Mouse (Mus musculus) heart, embryonic 12.5 days (tissue): ENCODE data around the gene Hspbap1. TPM values are rescaled to one million over a fixed set of nuclear protein-coding genes. Genes with fewer than 3 reads are reported as not detected.

Experiments used
- ATAC-seq: fragments of 200-750 bp; cut with Nextera tagmentation; 2 replicates; pipeline ENCODE4 v1.8.0; 2017; ENCODE audit warnings: moderate TSS enrichment, moderate library complexity; ENCODE audit not compliant: insufficient number of reproducible peaks, low FRiP score
- H3K27ac ChIP-seq: fragments of 300-500 bp; sonication (generic); 2 replicates; pipeline ENCODE4 v1.5.1; 2016; ENCODE audit warnings: mild to moderate bottlenecking, moderate library complexity; ENCODE audit not compliant: poor library complexity, severe bottlenecking
- H3K27me3 ChIP-seq: fragments of 300-500 bp; sonication (generic); replicated peaks from 2 replicates; pipeline ENCODE4 v1.6.1; 2016; ENCODE audit warnings: mild to moderate bottlenecking, moderate library complexity
- H3K36me3 ChIP-seq: fragments of 300-500 bp; sonication (generic); 2 replicates; pipeline ENCODE4 v1.6.1; 2016; ENCODE audit warnings: mild to moderate bottlenecking, moderate library complexity
- H3K4me1 ChIP-seq: fragments of 300-500 bp; sonication (generic); replicated peaks from 2 replicates; pipeline ENCODE4 v1.6.1; 2016; ENCODE audit warnings: mild to moderate bottlenecking
- H3K4me2 ChIP-seq: fragments of 300-500 bp; sonication (generic); 2 replicates; pipeline ENCODE4 v1.6.1; 2016; ENCODE audit warnings: mild to moderate bottlenecking, moderate library complexity
- H3K4me3 ChIP-seq: fragments of 300-500 bp; sonication (generic); 2 replicates; pipeline ENCODE4 v1.5.1; 2016; ENCODE audit warnings: mild to moderate bottlenecking
- H3K9ac ChIP-seq: fragments of 300-500 bp; sonication (generic); 2 replicates; pipeline ENCODE4 v1.6.1; 2016; ENCODE audit warnings: mild to moderate bottlenecking, moderate library complexity
- H3K9me3 ChIP-seq: fragments of 300-500 bp; sonication (generic); replicated peaks from 2 replicates; pipeline ENCODE4 v1.6.1; 2016; ENCODE audit warnings: mild to moderate bottlenecking, moderate library complexity
- WGBS: fragments of 180-500 bp; shearing (Covaris S2); methylation state at CpG from one replicate; pipeline ENCODE4 v1.1.7; 2016; 5-methylcytosine and 5-hydroxymethylcytosine counted together
- polyA plus RNA-seq: library from polyadenylated mRNA; unstranded; fragments of >200 nt; fragmentation: Nextera tagmentation; extraction: Ambion mirVana; gene quantifications from 2 replicates; pipeline ENCODE4 v1.2.1, GENCODE M21; 2016

Gene Hspbap1
- polyA plus RNA-seq, 1 experiment from 2014 or later: 10.9 TPM

DNA sequence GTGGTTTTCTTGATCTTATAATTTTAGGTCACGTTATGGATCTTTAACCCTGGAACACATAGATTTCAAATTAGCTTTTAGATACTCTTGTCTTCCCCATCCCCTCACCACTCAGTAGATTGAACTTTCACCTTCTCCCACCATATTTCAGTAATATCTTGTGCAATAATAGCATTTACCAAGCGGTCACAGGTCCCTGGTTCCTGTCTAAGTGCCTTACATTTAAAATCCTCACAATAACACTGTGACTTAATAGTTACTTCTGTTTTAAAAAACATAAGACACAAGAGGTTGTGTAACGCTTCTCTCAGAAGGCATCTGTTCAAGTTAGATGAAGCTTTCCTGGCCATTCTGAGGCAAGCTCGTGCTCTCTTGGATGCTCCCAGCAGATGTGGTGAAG lies 33.5 kb downstream of the Hspbap1 start:
- Histone ChIP-seq H3K36me3 (peaks cover 32% of the 10 kb centered on the region), H3K9ac (no peak overlapping the region), H3K9me3 (peaks cover 17% of the 10 kb centered on the region), H3K4me3 (no peak overlapping the region), H3K4me1 (peaks cover 17% of the 10 kb centered on the region), H3K4me2 (no peak overlapping the region), H3K27ac (no peak overlapping the region), H3K27me3 (no peaks in the 10 kb centered on the region)
- ATAC-seq: no peak
- WGBS: 92% methylated on average over 4 of the region's 4 CpGs

DNA sequence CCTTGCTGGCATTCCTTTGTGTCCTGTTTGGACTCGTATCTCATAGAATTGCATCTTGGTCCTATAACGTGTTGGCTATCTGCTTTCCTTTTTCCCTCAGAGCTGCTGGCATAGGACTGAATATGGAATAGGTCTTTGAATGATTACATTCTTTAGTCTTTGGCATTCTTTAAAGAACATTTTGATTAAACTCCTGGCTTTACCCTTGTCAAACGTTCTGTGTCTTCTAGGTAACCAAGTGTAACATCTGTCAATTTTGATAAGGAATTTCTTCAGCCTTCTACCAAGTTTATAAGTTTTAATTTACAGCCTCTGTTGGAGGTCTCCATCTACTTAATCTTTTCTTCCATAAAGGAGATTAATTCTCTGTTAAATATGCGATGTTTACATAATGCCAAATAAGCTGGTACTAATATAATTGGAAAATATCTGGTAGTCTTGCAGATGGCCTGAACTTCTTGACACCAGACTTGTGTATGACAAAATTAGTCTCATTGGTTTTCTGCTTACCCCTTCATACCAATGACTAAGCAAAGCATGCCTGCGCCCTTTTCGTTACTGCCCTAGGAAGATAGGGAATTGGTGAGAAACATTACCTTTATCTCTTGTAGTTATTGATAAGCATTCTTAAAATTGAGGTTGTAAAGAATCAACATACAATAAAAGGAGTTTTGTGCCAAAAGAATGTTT lies 36.9 kb downstream of the Hspbap1 start:
- WGBS: 67% methylated on average over 6 of the region's 6 CpGs
- no peak overlapping the region for H3K4me2 ChIP-seq
- H3K36me3 ChIP-seq: peaks cover 10% of the 10 kb centered on the region; the same call in 1 of the 2 replicates
- H3K4me1 ChIP-seq: peaks cover 14% of the 10 kb centered on the region
- H3K9me3 ChIP-seq: no peaks in the 10 kb centered on the region
- no peak overlapping the region for H3K4me3 ChIP-seq
- no peaks in the 10 kb centered on the region for H3K27me3 ChIP-seq
- ATAC-seq: peak; percentile 88
- H3K9ac ChIP-seq: no peak overlapping the region
- no peak overlapping the region for H3K27ac ChIP-seq

DNA sequence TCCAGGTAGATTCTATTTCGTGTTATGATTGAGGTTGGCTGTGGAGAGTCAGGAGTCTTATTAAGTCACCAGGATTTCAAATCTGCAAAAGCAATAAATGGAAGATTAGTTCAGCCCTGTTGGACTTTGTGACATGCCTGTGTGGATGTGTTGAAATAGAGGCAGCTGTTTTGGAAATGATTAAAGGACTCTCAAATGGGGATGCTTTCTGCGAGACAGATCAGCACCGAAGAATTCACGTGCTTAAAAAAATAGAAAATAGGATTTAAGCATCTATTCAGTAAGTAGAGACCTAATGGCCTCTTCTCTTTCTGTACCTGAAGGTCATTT lies 37.5 kb downstream of the Hspbap1 start:
- Histone ChIP-seq H3K4me1 (peaks cover 9% of the 10 kb centered on the region), H3K36me3 (peaks cover 9% of the 10 kb centered on the region; the same call in 1 of the 2 replicates), H3K27ac (no peak overlapping the region), H3K9ac (no peak overlapping the region), H3K4me3 (no peak overlapping the region), H3K27me3 (no peaks in the 10 kb centered on the region), H3K4me2 (no peak overlapping the region), H3K9me3 (no peaks in the 10 kb centered on the region)
- no peak for ATAC-seq
- WGBS: 84% methylated on average over 4 of the region's 4 CpGs

DNA sequence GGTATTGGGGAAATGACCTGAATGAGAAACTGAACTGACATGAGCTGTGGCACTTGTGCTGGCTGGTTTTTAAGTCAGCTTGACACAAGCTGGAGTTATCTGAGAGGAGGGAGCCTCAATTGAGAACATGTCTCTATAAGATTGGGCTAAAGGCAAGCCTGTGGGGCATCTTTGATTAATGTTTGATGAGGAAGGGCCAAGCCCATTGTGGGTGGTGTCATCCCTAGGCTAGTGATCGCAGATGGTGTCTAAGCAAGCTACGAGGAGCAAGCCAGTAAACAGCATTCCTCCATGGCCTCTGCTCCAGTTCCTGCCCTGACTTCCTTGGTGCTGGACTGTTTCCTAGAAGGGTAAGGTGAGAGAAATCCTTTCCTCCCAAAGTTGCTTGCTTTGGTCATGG lies 38.7 kb downstream of the Hspbap1 start:
- Histone ChIP-seq H3K9me3 (no peaks in the 10 kb centered on the region), H3K9ac (no peak overlapping the region), H3K27me3 (no peaks in the 10 kb centered on the region), H3K4me2 (no peak overlapping the region), H3K4me1 (0 out of 2 replicates have a peak, but pooled peaks cover 2% of the 10 kb centered on the region), H3K4me3 (no peak overlapping the region), H3K27ac (no peak overlapping the region), H3K36me3 (peaks cover 9% of the 10 kb centered on the region; the same call in 1 of the 2 replicates)
- WGBS: 92% methylated on average over 2 of the region's 2 CpGs
- ATAC-seq: no peak

DNA sequence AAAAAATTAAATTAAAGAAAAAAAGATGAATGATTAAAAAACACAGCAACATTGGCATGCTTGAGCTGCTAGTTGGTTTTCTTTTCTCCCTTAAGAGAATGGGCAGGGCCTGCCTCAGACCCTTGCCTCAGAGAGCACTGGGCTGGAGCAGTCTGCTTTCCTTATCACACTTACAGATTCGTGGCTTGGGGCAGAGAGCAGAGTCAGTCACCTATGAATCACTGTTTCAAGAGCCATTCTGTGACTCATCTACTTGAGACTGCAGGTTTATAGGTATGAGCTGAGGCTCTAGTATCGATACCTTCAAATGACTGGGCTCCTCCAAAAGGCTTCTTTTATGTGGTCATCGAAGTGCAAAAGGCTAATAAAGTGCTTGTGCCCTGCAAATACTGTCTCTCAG lies 42.9 kb downstream of the Hspbap1 start:
- Histone ChIP-seq H3K4me1 (no peaks in the 10 kb centered on the region), H3K9me3 (no peaks in the 10 kb centered on the region), H3K27ac (no peak overlapping the region), H3K36me3 (peaks cover 18% of the 10 kb centered on the region), H3K4me3 (no peak overlapping the region), H3K9ac (no peak overlapping the region), H3K4me2 (no peak overlapping the region), H3K27me3 (no peaks in the 10 kb centered on the region)
- 63% methylated on average over 3 of the region's 3 CpGs for WGBS
- no peak for ATAC-seq

DNA sequence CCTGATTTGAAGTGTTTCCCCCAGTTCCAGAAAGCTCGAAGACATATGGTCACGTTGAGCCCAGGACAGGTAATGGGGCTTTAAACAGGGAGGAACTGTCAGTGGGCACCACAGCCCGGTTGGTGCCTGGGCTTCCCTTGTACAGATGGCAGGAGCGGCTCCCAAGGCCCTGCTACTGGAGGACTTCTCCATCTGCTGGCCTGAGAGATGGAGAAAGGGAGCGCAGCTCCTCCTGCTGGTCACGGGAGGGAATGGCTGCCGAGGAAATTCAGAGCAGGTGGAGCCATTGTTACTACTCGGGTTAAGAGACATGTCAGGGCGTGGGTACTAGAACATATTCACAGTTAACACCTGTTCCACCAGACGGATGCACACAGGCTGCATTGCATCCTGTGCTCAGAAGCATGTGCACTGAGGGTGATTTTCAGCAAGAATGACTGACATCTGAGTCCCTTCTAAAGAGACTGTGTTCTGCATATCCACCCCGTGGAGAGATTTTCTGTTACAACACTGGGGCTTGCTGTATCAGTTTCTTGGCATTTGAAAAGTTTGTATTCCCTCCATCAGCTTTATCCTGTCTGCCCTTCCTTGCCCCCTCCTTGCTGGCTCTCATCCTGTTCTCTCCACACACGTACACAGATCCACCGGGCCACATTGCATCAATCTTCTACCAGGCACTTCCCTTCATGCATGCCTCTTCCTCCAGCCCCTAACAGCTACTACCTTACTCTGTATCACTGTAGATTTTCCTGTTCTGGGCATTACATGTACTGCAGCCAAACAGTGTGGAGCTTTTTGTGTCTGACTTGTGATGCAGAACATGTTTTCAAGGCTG lies 47.3 kb downstream of the Hspbap1 start:
- Histone ChIP-seq H3K27me3 (no peaks in the 10 kb centered on the region), H3K4me2 (no peak overlapping the region), H3K36me3 (peaks cover 35% of the 10 kb centered on the region), H3K4me1 (no peaks in the 10 kb centered on the region), H3K9me3 (no peaks in the 10 kb centered on the region), H3K9ac (no peak overlapping the region), H3K4me3 (no peak overlapping the region), H3K27ac (no peak overlapping the region)
- peak; percentile 42 for ATAC-seq
- WGBS: 38% methylated on average over 13 of the region's 13 CpGs

DNA sequence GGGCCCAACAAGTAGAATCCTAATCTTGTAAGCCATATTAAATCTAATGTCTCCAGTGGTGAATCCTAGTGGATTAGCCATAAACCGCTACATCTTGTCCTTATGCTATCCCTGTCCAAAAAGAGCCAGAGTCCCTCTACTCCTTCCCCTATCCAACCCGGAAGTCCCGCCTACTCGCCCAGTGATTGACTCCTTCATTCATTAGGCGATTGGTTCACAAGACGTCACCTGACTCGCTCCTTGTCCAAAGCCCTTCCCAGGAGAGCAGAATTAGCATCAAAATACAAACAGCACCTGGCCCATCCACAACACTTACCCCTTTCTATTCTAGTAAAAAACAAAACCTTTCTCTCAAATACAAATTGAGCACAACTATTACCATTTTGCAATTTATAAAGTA lies 59.8 kb downstream of the Hspbap1 start:
- Histone ChIP-seq H3K27ac (no peak overlapping the region), H3K4me3 (no peak overlapping the region), H3K9me3 (0 out of 2 replicates have a peak, but pooled peaks cover 2% of the 10 kb centered on the region), H3K36me3 (peaks cover 26% of the 10 kb centered on the region), H3K27me3 (no peaks in the 10 kb centered on the region), H3K4me2 (no peak overlapping the region), H3K9ac (no peak overlapping the region), H3K4me1 (no peaks in the 10 kb centered on the region)
- no peak for ATAC-seq
- WGBS: 23% methylated on average over 7 of the region's 7 CpGs

DNA sequence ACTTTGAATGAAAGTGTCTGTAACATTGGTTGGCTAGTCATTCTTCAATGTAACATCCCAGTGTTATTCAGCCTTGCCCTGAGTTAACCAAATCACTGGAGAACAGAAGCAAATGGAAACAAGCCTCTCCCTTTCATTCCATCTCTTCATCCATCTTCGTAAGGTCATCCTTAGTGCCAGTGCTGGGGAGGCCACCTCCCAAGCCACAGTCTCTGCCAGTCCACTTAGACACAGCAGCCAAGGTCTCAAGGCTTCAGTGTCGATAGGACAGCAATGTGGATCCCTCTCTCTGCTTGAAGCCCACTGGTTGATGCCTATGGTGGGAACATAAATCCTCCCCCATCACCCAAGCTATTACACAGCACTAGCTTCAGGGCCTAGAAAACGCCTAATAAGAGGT lies 62.8 kb downstream of the Hspbap1 start:
- peaks cover 1% of the 10 kb centered on the region; the same call in 1 of the 2 replicates for H3K36me3 ChIP-seq
- no peak overlapping the region for H3K9ac ChIP-seq
- H3K4me2 ChIP-seq: no peak overlapping the region
- H3K9me3 ChIP-seq: no peaks in the 10 kb centered on the region
- no peak overlapping the region for H3K4me3 ChIP-seq
- no peak for ATAC-seq
- no peaks in the 10 kb centered on the region for H3K27me3 ChIP-seq
- WGBS: 75% methylated on average over 3 of the region's 3 CpGs
- no peaks in the 10 kb centered on the region for H3K4me1 ChIP-seq
- H3K27ac ChIP-seq: no peak overlapping the region

DNA sequence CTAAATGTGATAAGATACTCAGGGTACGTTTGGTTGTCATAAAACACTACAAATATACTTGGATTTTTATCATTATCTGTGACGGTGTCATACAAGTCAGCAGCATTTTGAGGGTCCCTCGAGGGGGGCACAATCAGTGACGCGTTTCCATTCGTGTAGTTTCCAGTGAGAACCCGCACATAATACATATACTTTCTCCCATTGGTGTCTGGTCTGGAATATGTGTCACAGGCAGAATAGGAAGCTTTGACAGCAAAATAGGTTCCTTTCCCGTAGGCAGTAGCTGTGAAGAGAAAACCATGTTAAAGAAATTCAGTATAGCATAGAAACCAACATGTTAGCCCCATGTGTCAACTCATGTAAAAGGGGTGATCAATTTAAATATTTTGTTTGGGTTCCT lies 64.5 kb downstream of the Hspbap1 start:
- Histone ChIP-seq H3K4me2 (no peak overlapping the region), H3K9me3 (no peaks in the 10 kb centered on the region), H3K36me3 (no peaks in the 10 kb centered on the region), H3K9ac (no peak overlapping the region), H3K27ac (no peak overlapping the region), H3K4me3 (no peak overlapping the region), H3K27me3 (no peaks in the 10 kb centered on the region), H3K4me1 (no peaks in the 10 kb centered on the region)
- 82% methylated on average over 8 of the region's 8 CpGs for WGBS
- ATAC-seq: no peak

DNA sequence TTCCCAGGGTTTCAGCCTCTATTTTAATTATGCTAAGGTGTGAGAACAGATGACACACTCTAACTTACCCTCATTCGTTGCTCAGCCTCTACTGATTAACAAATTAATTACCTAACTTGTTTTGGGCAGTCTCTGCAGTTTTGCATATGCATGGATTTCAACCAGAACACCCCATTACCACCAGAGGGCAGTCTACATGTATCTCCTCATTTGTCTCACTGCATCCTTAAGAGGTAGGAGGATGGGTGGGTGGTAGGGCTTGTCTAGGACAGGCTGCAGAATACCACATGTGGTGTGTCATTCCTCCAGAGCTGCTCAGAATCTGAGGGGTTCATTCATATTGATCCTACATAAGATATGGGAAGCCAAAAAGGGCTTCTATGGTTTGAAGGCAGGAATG lies 69.5 kb downstream of the Hspbap1 start:
- no peak for ATAC-seq
- Histone ChIP-seq H3K4me2 (no peak overlapping the region), H3K36me3 (no peaks in the 10 kb centered on the region), H3K27me3 (no peaks in the 10 kb centered on the region), H3K9me3 (no peaks in the 10 kb centered on the region), H3K9ac (no peak overlapping the region), H3K4me1 (no peaks in the 10 kb centered on the region), H3K4me3 (no peak overlapping the region), H3K27ac (no peak overlapping the region)
- 24% methylated on average over 1 of the region's 1 CpGs for WGBS

DNA sequence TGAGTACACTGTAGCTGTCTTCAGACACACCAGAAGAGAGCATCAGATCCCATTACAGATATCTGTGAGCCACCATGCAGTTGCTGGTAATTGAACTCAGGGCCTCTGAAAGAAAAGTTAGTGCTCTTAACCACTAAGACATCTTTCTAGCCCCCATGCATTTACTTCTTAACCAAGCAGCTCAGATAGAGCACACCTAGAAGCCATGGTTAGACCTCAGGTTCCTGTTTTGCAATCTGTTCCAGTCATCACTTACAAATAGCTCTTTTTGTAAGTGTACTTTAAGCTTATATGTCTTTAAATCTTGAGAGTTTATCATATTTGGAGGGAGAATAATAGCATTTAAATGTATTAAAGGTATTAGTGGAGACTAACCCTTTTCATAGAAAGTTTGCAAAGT lies 77.0 kb downstream of the Hspbap1 start:
- Histone ChIP-seq H3K9ac (no peak overlapping the region), H3K27ac (no peak overlapping the region)

More for the DNA sequence above, 77.0 kb downstream of the Hspbap1 start:
- no peaks in the 10 kb centered on the region for H3K27me3 ChIP-seq
- no peak overlapping the region for H3K4me2 ChIP-seq
- no peaks in the 10 kb centered on the region for H3K36me3 ChIP-seq
- ATAC-seq: no peak
- H3K4me1 ChIP-seq: no peaks in the 10 kb centered on the region
- no peak overlapping the region for H3K4me3 ChIP-seq
- H3K9me3 ChIP-seq: no peaks in the 10 kb centered on the region
